Mouse (Mus musculus): Measurements from ENCODE around the gene Morc1. TPM values are rescaled to one million over a fixed set of nuclear protein-coding genes. Genes with fewer than 3 reads are reported as not detected.

Gene Morc1
- polyA plus RNA-seq, 1 experiment = 0.04 TPM

DNA sequence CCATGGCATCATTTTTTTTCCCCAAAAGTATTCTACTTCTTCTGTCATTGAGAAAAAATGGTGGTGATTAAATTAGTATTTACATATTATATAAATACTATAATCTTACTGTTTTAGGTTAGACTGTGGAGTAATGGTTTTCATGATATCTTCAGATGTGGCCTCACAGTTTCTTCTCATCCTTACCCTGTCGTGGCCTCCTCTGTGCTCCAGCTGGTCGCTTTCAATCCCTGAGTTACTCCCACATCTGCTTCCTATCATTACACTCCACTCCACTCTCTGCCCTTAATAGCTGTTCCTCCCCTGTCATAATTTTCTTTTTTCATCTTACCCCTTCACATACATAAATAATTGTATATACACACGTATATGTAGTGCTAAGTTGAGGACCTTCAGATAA, 22.2 kb downstream of the Morc1 start:
- H3K27ac ChIP-seq (ENCODE audit: insufficient read depth, low read length) = no peak overlapping the region
- TF ChIP-seq CTCF (IDR thresholded peaks at IDR 0.05; ENCODE audit: extremely low read depth, insufficient read depth, low read length) (no peak), POLR2A (IDR thresholded peaks at IDR 0.05; ENCODE audit: extremely low read depth, insufficient read depth, low read length) (no peak)
- H3K4me1 ChIP-seq (ENCODE audit: control insufficient read depth, insufficient read depth, low read length) = no peaks in the 10 kb centered on the region
- no peak overlapping the region for H3K4me3 ChIP-seq (ENCODE audit: insufficient read depth, low read length)

DNA sequence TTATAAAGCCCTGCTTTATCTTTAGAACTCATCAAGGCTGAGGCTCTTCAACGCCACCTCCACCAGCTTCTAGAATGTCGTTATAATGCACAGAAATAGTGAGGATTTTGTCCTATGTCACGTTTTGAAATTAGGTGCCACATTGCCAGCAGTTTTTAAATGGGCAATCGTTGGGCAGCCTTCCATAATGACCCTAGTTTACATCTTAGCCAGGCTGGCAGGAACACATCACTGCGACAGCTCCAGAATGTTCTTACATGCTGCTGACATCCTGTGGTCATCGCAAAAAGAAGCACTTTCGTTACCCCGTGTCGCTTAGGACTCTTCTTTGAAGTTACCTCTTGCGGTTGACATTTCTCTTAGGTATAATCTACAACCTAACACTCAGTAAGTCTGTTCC, 42.4 kb downstream of the Morc1 start:
- TF ChIP-seq CTCF (IDR thresholded peaks at IDR 0.05; ENCODE audit: extremely low read depth, insufficient read depth, low read length) = no peak
- no peak for TF ChIP-seq POLR2A (IDR thresholded peaks at IDR 0.05; ENCODE audit: extremely low read depth, insufficient read depth, low read length)
- Histone ChIP-seq H3K4me1 (ENCODE audit: control insufficient read depth, insufficient read depth, low read length) (no peaks in the 10 kb centered on the region), H3K27ac (ENCODE audit: insufficient read depth, low read length) (no peak overlapping the region), H3K4me3 (ENCODE audit: insufficient read depth, low read length) (no peak overlapping the region)

DNA sequence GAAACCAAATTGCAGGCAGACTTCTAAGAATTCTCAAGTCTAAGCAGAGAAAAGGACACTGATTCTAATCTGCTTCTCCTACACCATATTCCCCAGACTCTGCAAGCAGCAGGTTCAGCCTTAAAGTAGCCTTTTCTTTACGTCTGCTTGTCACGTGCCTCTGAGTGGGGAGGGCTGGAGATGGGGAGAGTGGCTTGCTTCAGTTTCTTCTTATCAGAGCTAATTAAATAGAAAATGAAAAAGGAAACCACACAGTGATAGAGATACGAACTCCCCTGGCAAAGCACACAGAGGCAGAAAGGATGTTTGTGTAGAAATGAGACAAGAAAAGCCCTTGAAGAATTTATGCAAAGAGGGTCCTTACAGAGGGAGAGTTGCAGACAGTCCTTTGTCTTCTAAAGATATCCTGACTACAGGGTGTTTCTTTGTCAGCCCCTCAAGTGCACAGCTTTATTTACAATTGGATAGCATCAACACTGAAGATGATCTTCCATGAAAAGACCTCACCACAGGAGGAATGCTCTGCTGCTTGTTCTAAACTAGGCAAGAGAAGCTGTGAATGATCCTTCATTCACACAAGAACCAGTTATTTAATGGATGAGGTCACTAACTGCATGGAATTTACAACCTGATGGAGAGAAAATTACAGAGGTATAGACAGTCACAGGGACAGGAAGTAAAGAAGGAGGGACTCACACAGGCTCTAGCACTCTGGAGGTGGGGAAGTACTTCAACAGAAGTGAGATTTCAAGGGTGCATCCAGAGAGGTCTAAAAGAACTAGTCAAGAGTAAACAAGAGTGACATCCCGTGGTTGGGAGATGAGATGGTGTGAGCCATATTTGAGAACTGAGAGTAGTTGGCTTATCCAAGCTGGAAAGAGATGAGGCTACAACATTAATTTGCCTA, 44.1 kb downstream of the Morc1 start:
- H3K27ac ChIP-seq (ENCODE audit: insufficient read depth, low read length) = no peak overlapping the region
- no peak overlapping the region for H3K4me3 ChIP-seq (ENCODE audit: insufficient read depth, low read length)
- TF ChIP-seq POLR2A (IDR thresholded peaks at IDR 0.05; ENCODE audit: extremely low read depth, insufficient read depth, low read length) (no peak), CTCF (IDR thresholded peaks at IDR 0.05; ENCODE audit: extremely low read depth, insufficient read depth, low read length) (no peak)
- no peaks in the 10 kb centered on the region for H3K4me1 ChIP-seq (ENCODE audit: control insufficient read depth, insufficient read depth, low read length)

DNA sequence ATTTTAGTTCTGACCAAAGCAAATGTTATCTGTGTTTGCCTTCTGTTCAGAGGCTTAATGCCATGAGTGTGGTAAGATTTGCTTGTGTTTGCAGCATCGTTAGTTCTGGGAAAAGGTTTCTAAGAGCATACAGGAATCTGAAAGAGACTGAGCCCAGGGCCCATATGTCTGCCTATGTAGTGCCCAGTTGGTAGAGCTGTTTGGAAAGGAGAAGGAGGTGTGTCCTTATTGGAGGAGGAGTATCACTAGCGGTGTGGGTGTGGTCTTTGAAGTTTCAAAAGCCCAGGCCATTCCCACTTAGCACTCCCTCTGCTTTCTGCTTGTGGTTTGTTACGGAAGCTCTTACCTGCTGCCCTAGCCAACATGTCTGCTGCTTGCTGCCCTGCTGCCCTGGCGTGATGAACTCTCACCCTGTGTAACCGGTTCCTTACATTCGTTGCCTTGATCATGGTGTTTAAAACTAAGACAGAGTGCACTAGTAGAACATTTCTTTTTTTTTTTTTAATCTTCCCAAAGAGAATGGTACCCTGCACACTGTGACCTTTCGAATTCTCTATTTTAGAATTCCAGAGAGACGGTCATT, 48.3 kb downstream of the Morc1 start:
- Histone ChIP-seq H3K27ac (ENCODE audit: insufficient read depth, low read length) (no peak overlapping the region), H3K4me1 (ENCODE audit: control insufficient read depth, insufficient read depth, low read length) (no peaks in the 10 kb centered on the region), H3K4me3 (ENCODE audit: insufficient read depth, low read length) (no peak overlapping the region)
- no peak for TF ChIP-seq CTCF (IDR thresholded peaks at IDR 0.05; ENCODE audit: extremely low read depth, insufficient read depth, low read length)
- TF ChIP-seq POLR2A (IDR thresholded peaks at IDR 0.05; ENCODE audit: extremely low read depth, insufficient read depth, low read length) = no peak

DNA sequence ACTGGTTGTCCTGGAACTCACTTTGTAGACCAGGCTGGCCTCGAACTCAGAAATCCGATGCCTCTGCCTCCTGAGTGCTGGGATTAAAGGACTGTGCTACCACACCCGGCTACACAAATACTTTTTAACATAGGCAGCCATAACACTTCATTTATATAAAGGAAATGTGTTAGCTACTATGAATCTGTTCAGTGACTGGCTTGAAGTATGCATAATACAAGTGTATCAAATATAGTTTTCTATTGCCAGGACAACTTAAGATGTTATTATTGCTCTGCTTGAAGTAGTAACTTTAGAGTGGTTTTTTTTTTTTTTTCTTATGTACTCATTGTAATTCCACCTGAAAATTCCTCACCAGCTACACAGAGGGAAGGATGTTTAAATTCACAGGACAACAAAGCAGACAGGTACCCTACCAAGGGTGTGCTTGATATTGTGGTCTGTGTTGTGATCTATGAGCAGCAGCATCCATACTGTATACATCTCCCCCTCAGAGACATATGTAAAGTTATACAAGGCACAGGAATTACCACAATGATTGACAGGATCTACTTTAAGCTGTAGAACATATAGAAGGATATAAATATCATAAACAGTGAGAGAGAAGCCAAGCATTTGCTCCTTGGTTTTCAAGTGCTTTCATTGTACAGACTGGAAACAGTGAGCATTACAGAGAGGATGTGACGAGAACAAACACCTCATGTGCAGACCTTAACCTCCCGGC, 85.9 kb downstream of the Morc1 start:
- H3K4me3 ChIP-seq (ENCODE audit: insufficient read depth, low read length) = no peak overlapping the region
- H3K4me1 ChIP-seq (ENCODE audit: control insufficient read depth, insufficient read depth, low read length) = no peaks in the 10 kb centered on the region
- TF ChIP-seq CTCF (IDR thresholded peaks at IDR 0.05; ENCODE audit: extremely low read depth, insufficient read depth, low read length) = no peak
- TF ChIP-seq POLR2A (IDR thresholded peaks at IDR 0.05; ENCODE audit: extremely low read depth, insufficient read depth, low read length) = no peak
- no peak overlapping the region for H3K27ac ChIP-seq (ENCODE audit: insufficient read depth, low read length)

DNA sequence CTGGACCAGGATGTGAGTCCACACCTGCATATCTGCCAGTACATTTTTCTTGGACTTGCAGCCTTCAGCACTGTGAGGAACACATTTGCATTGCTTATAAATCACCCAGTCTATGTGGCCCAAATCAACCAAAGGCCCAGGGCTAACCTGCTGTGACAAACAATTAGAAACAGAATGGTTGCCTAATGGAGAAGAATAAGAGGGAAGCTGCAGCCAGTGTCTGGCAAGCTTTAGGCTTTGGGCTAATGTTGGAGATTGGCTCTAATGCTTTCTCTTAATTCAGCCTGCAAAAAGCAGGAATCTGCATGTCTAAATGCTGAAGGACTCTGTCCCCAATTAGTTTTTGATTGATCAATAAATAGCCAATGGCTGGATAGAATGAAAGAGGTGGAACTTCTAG, 88.5 kb downstream of the Morc1 start:
- no peak overlapping the region for H3K4me3 ChIP-seq (ENCODE audit: insufficient read depth, low read length)
- no peak overlapping the region for H3K27ac ChIP-seq (ENCODE audit: insufficient read depth, low read length)
- H3K4me1 ChIP-seq (ENCODE audit: control insufficient read depth, insufficient read depth, low read length) = no peaks in the 10 kb centered on the region
- TF ChIP-seq POLR2A (IDR thresholded peaks at IDR 0.05; ENCODE audit: extremely low read depth, insufficient read depth, low read length) (no peak), CTCF (IDR thresholded peaks at IDR 0.05; ENCODE audit: extremely low read depth, insufficient read depth, low read length) (no peak)

DNA sequence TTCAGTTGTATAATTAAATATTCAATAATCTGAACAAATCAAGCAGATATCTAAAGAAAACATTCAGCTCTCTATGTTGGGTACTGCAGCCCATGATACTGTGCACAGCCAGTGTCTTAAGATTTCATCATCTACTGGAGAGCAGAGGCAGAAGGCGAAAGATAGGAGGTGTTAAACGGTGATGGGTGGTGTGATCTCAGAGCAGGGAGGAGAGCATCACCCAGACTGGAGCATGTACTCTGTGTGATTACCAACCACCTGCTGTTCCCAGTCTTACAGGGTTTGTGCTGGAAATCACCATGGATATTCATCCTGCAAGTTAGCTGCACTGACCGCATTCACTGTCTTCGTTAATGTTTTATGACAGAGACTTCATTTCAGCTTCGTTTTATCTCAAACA, 106.1 kb downstream of the Morc1 start:
- Histone ChIP-seq H3K4me1 (ENCODE audit: control insufficient read depth, insufficient read depth, low read length) (no peaks in the 10 kb centered on the region), H3K4me3 (ENCODE audit: insufficient read depth, low read length) (no peak overlapping the region), H3K27ac (ENCODE audit: insufficient read depth, low read length) (no peak overlapping the region)
- no peak for TF ChIP-seq CTCF (IDR thresholded peaks at IDR 0.05; ENCODE audit: extremely low read depth, insufficient read depth, low read length)
- no peak for TF ChIP-seq POLR2A (IDR thresholded peaks at IDR 0.05; ENCODE audit: extremely low read depth, insufficient read depth, low read length)

DNA sequence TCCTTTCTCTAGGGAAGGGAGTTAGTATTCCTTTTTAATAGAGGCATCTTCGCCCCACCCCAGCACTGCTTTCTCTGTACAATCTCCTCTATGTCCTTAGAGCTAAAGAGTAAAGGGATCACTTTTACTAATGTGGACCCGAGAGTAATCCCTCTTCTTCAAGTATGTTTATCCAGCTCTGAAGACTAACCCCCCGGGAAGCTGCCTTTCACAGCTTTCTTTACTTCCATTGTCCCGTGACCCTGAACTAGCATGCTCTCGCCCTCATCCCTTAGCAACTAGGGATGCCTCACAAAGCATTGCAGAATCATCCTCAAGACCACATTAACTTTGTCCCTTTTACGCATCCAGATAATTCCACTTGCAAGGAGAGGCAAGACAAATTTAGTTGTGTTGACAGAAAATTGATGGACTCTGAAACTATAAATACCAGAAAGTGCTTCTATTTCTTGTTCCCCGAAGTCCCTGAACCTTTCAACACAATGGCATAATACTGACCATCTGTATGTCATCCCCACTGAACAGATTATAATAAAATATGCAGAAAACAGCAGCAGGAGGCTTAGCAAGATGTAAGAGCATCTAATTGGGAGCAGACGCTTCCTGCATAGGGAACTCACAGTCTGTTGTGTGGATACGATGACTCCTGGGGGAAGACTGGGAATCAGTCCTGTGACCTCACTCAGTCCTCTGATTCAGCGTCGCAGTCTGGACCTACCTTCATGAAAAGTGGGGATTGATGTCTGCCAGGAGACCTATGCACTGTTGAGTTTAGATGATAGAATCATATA, 131.4 kb downstream of the Morc1 start:
- Histone ChIP-seq H3K4me1 (ENCODE audit: control insufficient read depth, insufficient read depth, low read length) (no peaks in the 10 kb centered on the region), H3K4me3 (ENCODE audit: insufficient read depth, low read length) (no peak overlapping the region), H3K27ac (ENCODE audit: insufficient read depth, low read length) (no peak overlapping the region)
- TF ChIP-seq CTCF (IDR thresholded peaks at IDR 0.05; ENCODE audit: extremely low read depth, insufficient read depth, low read length) (no peak), POLR2A (IDR thresholded peaks at IDR 0.05; ENCODE audit: extremely low read depth, insufficient read depth, low read length) (no peak)

DNA sequence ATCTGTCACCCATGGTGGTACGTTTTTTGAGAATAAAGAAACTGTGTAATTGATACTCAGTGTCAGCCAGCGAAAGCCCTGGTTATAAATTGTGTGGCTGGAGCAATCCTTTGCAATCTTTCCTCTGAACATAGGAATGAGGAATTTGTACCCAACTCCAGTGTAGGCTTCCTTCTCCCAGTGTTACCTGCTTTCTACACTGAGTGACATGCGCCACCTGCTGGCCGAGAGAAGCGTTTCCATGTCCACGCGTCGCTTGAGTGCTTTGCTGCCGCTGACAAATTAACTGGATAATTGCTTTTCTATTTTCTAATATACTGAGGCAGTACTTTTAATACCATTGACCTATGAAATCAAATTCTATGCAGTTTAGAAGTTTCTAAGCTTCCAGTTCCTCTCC, 139.3 kb downstream of the Morc1 start:
- Histone ChIP-seq H3K4me1 (ENCODE audit: control insufficient read depth, insufficient read depth, low read length) (no peaks in the 10 kb centered on the region), H3K4me3 (ENCODE audit: insufficient read depth, low read length) (no peak overlapping the region), H3K27ac (ENCODE audit: insufficient read depth, low read length) (no peak overlapping the region)
- TF ChIP-seq POLR2A (IDR thresholded peaks at IDR 0.05; ENCODE audit: extremely low read depth, insufficient read depth, low read length) (no peak), CTCF (IDR thresholded peaks at IDR 0.05; ENCODE audit: extremely low read depth, insufficient read depth, low read length) (peak; percentile 85)
